Mouse (Mus musculus) kidney, adult 2 months (tissue): ENCODE measurements around the gene Dlgap1.

Experiments used
- CTCF ChIP-seq: fragments of 200-500 bp; conservative IDR thresholded peaks from 2 replicates; pipeline ENCODE4 v1.5.1; 2011; ENCODE audit warnings: low read depth, mild to moderate bottlenecking, control low read depth, low read length, moderate library complexity, mixed read lengths; ENCODE audit not compliant: insufficient read depth, insufficient read length
- POLR2A ChIP-seq: fragments of 200-500 bp; IDR thresholded peaks from one replicate; pipeline ENCODE4 v1.6.1; 2011; ENCODE audit warnings: low read depth, low read length, control low read depth

DNA sequence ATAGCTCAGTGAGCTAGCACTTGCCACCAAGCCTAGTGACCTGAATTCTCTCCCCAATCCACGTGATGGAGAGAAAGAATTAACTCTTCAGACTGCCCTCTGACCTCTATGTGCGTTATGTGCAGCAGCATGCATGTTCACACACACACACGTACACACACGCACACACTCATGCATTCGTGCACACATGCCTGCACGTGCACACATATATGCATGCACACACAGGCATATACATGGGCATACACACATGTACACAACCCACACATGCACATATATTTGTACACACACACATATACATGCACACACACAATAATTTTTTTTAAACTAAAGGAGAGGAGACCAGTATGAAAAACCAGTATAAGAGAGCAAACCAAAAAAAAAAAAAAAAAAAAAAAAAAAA is 465.7 kb downstream of the Dlgap1 start:
- TF ChIP-seq CTCF (no peak), POLR2A (no peak)
